Mouse (Mus musculus): ENCODE data around the gene Rpl26. TPM values are rescaled to one million over a fixed set of nuclear protein-coding genes. Genes with fewer than 3 reads are reported as not detected.
"Not testable (repeated sequence)": the region's sequence is repeated elsewhere in the genome, so short reads cannot be mapped to it uniquely, and the experiment has no call there.

Gene Rpl26
- total RNA-seq, 1 experiment from 2014 or later = 1,094 TPM

DNA sequence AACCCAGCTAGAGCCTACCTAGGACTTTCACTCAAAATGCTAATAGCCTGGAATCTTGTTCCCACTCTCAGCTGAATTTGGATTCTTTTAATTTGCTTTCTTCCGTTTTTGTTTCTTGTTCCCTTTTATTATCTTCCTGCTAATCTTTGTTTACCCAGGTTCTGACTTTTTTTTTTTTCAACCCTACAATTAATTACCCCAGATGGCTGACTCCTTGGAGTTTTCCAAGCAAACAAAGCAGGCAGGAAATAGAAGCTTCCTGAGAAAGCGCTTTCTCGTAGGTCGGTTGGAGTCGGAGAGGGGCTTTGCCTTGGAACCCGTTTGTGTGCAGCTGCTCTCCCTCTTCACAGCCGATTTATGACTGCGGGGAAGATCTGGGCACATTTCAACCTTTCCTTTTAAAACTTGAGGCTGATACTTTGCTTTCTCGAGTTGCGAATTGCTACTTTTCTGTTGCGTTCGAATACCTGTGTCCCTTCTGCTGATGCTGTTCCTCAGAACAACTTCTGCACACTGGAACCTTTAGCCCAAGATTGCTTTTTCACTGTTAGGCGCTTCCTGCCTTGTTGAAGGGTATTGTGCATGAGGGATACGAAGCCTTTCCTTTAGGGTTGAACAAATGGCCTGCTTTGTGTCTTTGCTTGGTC is 10.3 kb downstream of the Rpl26 start:
- no peak for DNase-seq

DNA sequence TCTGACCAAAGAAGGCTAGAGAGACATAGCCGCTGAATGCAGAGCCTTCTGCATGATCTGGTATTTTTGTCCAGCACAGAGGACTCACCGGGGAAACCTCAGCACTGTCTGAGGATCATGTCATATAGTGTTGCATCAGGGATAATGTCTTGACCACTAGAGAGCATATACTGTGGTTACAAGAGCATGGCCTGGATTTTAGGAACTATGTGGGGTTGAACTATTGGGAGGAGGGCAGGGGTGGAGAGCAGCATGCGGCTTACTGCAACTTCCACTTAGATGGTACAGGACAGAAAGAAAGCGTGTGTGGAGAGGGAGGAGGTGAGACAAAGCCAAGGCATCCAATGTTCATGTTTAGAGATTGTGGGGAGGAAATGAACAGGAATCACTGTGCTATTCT is 13.2 kb downstream of the Rpl26 start:
- DNase-seq = no peak

DNA sequence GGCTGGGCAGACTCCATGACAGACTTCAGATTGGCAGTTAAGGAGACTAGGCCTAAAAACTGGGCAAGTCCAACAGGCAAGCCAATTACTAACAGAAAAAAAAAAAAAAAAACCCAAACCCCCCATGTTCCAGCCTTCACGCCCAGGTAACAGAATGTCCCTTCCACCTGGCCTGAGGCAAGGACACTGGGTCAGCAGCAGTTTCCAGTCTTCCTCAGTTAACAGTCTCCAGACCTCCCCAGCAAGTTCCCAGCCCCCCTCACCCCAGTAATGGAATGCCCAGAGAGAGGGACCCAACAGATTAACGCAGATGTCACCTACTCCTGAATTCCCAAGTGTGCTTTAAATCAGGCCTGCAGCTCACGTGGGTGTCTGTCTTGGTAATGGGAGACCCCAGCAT is 21.8 kb downstream of the Rpl26 start:
- no peak for DNase-seq

DNA sequence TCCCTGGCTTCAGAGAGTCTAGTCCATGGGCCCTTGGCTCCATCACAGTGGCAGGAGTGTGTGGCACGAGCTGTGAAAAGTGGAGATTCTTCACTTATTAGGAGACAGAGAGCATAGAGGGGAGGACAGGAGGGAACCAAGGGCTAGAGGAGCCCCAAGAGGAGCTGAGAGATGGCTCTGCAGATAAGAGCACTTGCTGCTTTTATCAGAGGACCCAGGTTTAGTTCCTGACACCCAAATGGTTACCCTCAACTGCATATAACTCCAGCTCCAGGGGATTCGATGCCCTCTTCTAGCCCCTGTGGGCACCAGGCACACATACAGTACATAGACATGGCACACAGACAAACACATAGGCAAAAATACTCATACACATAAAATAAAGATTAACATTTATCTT is 23.4 kb downstream of the Rpl26 start:
- no peak for DNase-seq

DNA sequence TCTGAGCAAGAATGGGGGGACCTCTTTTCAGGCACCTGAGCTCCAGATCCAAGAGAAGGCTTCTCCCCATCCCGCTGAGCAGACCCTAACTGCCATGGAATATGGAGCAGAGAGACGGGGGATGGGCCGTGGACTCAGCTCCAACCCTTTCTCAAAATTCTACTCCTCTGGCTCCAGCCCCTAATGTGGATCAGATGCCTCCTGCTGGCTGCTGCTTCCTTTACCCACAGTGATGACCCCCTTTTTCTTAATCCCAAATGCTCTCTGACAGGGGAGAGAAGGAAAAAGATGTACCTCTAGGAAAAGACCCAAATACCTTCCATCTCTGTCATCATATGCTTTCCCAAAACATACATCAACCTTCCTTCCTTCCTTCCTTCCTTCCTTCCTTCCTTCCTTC is 25.6 kb downstream of the Rpl26 start, which contains the start of gene Odf4:
Odf4 (minus strand) TSS at position 101 of the 400 bp plus-strand sequence.
- no peak for DNase-seq

DNA sequence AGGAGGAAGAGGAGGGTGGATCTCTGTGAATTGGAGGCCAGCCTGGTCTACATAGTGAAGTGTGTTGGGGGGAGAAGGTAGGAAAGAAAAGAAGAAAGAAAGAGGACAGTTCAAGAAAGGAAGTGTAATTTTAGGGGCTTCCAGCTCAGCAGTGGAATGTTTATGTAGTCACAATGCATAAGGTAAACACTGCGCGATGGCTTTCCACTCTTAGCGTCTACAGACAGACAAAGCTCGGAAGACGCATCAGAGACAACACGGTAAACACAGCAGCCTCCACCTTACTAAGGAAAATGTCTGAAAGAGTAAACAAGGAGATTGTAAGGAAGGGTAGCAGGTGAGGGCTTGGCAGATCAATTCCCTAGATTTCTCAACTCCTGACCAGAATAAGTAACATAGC is 28.6 kb downstream of the Rpl26 start:
- DNase-seq = no peak

DNA sequence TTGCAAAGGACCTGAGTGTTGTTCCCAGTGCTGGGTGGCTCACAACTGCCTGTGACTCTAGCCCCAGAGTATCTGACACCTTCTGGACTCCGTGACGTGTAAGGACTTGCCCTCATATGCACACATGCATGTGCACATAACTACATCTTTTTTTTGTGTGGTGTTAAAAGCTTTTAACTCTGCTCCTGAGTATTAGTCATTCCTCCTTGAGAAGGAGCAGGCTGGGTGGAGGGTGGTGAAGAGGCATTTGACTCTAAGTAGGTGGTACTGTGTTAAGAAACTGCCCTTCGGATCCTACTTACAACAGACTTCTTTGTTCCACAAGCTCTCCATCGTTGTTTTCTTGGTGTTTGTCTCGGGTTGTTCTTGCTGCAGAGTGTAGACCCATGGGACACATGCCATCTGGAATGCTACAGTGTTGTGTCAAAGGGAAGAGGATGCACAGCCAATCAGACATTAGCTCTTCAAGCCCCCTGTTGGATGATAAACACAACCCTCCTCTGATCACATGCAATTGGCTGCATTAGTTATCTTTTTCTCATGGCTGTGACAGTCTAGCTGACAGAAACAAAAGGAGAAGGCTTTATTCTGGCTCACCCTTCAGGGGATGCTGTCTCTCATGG is 32.6 kb downstream of the Rpl26 start:
- DNase-seq = no peak

DNA sequence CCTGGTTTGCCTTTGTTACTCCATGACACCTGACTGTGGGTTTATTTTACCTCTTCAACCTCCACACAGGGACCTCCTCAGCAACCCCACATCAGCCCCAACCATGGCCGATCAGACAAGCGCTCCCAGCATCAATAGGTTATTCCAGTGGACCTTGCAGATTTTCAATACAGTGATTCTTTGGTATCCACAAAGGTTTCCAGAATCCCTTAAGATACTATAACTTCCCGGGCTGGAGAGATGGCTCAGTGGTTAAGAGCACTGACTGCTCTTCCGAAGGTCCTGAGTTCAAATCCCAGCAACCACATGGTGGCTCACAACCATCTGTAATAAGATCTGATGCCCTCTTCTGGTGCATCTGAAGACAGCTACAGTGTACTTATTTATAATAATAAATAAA is 35.6 kb downstream of the Rpl26 start:
- not testable (repeated sequence) for DNase-seq

DNA sequence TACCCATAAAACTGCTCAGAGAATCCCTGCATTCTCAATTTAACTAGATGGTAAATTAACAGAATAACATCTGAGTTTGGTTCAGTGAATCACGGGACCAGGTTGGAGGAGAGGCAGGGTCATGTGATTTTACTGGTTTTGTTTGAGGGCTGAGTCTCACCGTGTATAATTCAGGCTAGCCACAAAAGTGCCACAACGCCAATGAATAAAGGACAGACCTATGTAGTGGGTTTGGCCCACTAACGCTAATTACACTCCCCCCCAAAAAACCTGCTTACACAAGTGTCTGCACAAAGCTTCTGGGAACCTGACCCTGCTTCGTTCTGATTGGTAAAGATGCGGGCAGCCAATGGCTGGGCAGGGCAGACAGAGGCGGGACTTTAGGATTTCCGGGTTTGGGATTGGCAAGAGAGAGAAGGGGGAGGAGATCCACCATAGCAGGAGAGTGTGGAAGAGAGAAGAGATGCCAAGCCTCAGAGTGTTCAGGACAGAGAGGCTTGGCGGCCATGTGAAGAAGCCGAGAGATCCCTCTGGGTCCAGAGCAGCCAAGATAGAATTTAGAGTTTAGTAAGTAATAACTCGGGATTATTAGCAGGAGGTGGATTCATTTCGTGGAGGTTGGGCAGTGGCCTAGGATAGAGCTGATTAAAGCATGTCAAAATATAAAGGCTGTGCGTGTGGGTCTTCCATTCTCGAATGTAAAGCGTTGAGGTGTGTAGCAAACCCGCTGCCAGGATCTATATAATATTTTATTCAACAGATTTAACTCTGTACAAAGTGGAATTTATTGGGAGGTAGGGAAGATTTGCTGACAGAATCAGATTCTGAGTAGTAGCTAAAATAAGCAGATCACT is 38.3 kb downstream of the Rpl26 start:
- DNase-seq = peak; percentile 94

DNA sequence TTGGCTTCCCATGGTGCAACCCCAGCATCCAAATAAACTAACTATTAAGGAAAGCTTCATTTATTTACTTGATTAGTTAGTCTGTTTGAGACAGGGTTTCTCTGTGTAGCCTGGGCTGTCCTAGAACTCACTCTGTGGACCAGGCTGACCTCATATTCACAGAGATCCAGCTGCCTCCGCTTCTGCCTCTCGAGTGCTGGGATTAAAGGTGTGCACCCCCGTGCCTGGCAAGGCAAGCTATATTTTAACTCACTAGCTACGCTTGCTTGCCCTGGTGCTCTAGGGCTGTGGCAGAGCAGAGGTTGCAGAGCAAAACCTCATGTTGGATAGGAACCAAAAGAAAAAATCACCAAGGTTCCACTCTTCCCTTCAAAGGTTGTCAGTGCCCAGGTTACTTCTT is 39.1 kb downstream of the Rpl26 start:
- no peak for DNase-seq

DNA sequence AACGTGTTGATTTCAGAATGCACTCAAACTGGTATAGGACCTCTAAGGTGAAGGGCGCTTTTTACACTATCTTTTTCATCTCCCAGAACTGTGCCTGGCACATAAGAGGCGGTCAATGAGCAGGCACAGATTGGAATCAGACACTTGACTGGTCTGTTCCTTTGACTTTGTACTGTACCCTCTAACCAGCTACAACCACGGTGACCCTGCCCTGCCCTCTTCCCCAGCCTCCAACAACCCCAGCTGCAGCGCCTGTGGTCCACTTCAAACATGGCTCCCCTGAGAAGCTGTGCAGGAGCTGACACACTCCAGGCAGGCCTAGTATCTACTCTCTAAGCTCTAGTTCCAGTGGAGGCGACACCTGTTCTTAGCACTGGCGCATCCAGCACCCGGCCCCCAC is 41.3 kb downstream of the Rpl26 start:
- no peak for DNase-seq

DNA sequence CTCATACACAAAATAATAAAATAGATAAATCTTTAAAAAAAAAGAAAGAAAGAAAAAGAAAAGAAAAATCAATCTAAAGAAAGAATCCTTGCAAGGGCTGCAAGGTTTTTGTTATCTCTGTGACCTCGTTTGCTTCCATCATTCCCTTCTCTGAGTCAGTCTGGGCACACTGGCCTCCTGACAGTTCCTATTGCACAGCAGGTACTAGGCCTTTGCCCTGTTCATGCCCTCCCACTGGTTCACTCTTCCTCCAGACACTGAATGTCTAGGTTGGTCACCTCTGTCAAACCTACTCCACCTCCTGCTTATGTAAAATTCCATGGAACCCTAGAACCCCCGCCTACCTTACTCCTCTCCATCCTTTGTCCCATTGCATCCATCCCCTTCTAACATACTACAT is 43.9 kb downstream of the Rpl26 start:
- peak; percentile 41 for DNase-seq

DNA sequence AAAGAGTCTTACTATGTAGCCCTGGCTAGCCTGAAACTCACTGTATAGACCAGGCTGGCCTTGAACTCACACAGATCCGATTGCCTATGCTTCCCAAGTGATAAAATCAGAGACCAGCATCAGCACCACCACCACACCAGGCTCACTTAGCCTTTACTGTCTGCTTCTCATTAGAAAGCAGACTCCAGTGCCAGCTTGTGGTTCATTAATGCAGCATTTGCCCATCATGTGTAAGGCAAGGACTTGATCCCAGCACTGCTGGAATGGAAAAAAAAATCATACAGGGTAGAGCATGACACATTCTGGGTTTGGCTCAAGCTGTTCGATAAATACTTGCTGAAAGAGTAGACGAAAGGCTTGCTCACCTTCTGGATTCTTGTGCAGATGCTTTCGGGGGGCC is 44.6 kb downstream of the Rpl26 start:
- DNase-seq = no peak

DNA sequence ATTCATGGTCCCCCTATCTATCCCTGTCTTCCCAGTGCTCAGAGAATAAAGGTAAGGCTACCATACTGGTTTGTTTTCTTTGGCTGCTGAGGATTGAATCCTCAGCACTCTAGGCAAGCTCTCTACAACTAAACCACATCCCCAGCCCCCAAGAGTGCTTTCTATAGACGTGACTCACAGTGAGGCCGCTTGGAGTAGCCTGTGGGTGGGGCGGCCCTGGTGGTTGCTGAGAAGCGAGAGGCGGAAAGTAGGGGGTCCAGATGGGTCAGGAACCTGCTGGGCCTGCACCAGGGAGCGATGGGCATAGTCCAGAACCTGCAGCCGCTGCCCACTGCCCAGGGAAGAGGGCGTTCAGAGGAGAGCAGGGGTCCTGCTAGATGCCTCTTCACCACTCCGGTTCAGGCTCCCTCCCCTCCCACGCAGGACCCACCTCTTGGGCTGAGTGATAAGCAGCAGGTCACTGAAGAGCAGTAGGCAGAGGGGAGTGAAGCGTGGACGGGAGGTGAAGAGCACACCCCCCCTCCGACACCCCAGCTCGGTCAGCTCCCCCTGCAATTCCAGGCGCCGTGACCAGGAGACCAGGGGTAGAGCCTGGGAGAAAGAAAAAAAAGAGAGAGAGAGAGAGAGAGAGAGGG is 45.5 kb downstream of the Rpl26 start:
- DNase-seq = no peak

DNA sequence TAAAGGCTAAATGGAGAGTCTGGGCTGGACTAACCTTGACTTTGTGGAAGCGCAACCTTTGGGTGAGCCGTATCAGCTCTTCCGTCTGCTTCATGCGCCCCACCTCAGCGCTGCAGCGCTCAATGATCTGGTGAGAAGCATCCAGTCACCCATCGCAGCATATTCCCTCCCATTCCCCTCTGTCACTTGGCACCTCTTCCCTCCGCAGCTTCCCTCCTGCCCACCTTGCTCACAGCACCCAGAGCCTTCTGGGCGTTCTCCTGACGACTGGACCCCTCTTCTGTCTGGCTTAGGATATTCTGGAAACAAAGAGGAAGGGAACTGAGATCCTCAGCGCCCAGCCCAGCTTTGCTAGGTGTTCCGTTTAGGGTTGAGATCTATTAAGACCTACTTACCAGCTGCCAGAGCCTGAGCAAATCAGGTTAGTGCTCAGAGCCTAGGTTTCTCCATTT is 46.2 kb downstream of the Rpl26 start:
- DNase-seq = no peak

DNA sequence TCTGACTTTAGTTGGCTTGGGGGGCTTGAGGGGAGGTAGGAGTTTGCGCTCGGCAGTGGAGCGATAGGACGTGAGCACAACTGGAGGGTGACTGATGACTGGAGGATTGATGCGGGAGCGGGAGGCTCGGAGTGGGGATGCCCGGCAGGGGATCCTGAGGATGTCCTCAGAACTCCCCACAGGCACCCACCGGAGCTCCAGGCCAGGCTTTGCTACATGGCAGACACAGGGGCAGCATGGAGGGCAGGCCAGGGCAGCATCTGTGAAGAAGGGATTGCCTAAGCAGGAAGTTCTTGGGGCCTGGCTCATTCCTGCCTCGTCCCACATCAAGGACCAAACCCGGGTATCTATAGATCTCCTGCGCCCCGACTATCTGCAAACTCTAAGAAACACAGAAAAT is 52.5 kb downstream of the Rpl26 start:
- DNase-seq = no peak

DNA sequence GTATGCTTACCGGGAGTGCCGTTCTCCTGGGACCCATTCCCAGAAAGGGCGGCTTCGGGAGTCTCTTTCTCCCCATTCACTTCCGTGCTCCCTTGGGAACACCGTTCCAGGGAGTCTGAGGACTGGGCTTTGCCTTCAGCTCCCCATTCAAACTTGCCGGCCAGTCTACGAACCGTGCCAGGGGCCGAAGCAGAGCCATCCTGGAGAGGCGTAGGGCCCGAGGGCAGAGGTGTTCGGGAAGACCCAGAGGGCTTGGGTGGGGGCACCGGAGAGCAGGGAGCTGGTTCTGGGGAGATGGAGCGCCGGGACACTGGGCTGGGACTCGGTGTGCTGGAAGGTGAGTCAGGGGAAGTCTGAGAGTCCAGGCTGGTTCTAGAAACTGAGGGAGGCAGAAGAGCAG is 53.0 kb downstream of the Rpl26 start:
- no peak for DNase-seq

DNA sequence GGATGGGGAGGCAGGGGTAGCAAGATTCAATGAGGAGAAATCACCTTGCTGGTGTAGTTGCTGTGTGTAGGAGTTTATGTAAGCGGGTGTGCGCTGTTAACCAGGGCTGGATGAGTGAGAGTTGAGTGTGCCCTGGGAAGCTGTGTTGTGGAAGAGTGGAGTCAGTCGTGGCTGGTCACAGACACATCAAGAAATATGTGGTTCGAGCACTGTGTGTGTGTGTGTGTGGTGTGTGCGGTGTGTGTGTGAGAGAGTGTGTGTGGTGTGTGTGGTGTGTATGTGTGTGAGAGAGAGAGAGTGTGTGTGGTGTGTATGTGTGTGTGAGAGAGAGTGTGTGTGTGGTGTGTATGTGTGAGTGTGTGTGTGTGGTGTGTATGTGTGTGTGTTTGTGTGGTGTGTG is 54.1 kb downstream of the Rpl26 start:
- no peak for DNase-seq

DNA sequence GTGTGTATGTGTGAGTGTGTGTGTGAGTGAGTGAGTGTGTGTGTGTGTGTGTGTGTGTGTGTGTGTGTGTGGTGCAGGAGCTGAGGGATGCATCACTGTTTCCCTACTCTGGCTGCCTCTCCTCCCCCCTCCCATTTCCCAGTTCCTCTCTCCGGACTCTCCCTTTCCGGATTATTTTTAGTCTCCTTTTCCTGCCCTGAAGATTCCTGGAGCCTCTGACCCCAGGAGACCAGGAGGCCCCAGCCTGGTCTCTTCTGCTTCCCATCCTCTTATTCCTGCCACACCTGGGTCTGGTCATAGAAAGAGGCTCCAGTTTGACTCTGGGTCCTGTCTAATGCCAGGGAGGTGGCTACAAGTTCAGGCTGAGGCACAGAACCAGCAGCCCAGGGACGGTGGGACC is 54.7 kb downstream of the Rpl26 start:
- peak; percentile 43 for DNase-seq

All from adrenal gland, postnatal 14 days (tissue).